Mouse (Mus musculus) retina, embryonic 14.5 days (tissue): ENCODE data around the gene Cflar.

Source experiments
- DNase-seq: peaks from one replicate; pipeline ENCODE4 v3.0.0-alpha.2; 2015; ENCODE audit warnings: low spot score

Gene Cflar

GRCm38 (mm10) chr1:58775361-58775760 is 64.1 kb downstream of the Cflar start:
- no peak for DNase-seq

GRCm38 (mm10) chr1:58777583-58777982 is 66.3 kb downstream of the Cflar start:
- no peak for DNase-seq

- no peak for DNase-seq
Observed at GRCm38 (mm10) chr1:58778226-58778625, 66.9 kb downstream of the Cflar start.

- DNase-seq: no peak
Observed at GRCm38 (mm10) chr1:58786276-58786675, 75.0 kb downstream of the Cflar start.

- DNase-seq: no peak
Observed at GRCm38 (mm10) chr1:58788410-58788809, 77.1 kb downstream of the Cflar start.

- DNase-seq: no peak
Observed at GRCm38 (mm10) chr1:58794705-58795104, 83.4 kb downstream of the Cflar start.

GRCm38 (mm10) chr1:58795291-58796058 is 84.2 kb downstream of the Cflar start, which contains the start of gene Casp8:
Gene Casp8, plus strand, starts transcription at chr1:58795374.
- DNase-seq: peak; percentile 58

- DNase-seq: no peak
Observed at GRCm38 (mm10) chr1:58796059-58796363, 84.7 kb downstream of the Cflar start.

- no peak for DNase-seq
Observed at GRCm38 (mm10) chr1:58796853-58797252, 85.5 kb downstream of the Cflar start.

GRCm38 (mm10) chr1:58797370-58797769 is 86.1 kb downstream of the Cflar start:
- no peak for DNase-seq

GRCm38 (mm10) chr1:58798911-58799310 is 87.6 kb downstream of the Cflar start:
- no peak for DNase-seq

GRCm38 (mm10) chr1:58800644-58801043 is 89.3 kb downstream of the Cflar start:
- peak; percentile 10 for DNase-seq

GRCm38 (mm10) chr1:58801558-58802285 is 90.4 kb downstream of the Cflar start:
- DNase-seq: no peak

GRCm38 (mm10) chr1:58802322-58803273 is 91.3 kb downstream of the Cflar start:
- DNase-seq: no peak

GRCm38 (mm10) chr1:58803531-58803930 is 92.2 kb downstream of the Cflar start:
- DNase-seq: no peak

GRCm38 (mm10) chr1:58806651-58807050 is 95.3 kb downstream of the Cflar start:
- no peak for DNase-seq
